Mouse (Mus musculus) leukemia stem cell, adult 10-12 weeks (primary cell): ENCODE measurements around the gene Helz. TPM values are rescaled to one million over a fixed set of nuclear protein-coding genes. Genes with fewer than 3 reads are reported as not detected.

Source experiments
- polyA plus RNA-seq: library from polyadenylated mRNA; stranded (reverse); fragments of >175 nt; gene quantifications from 2 replicates; pipeline ENCODE4 v1.2.3, GENCODE M21; 2012; ENCODE audit warnings: low replicate concordance

The Helz gene
- 99.3 and 114 TPM in 2 replicates for polyA plus RNA-seq

GRCm38 (mm10) chr11:107547351-107548203 is at the start of gene Helz:
Gene Helz, plus strand, starts transcription at chr11:107547930.

GRCm38 (mm10) chr11:107716332-107716938 is 168.7 kb downstream of the Helz start, which contains the start of gene Cacng1:
Gene Cacng1, minus strand, starts transcription at chr11:107716522.

Other genes with a start within 250 kb of the Helz start
- 7.6 and 8.5 TPM in 2 replicates for gene Pitpnc1, start 77.2 kb upstream of the Helz start, polyA plus RNA-seq
- gene Psmd12, start 68.4 kb upstream of the Helz start, polyA plus RNA-seq, result 15.1 and 18.3 TPM in 2 replicates
- not detected in 2 replicates for gene Cacng1, start 168.6 kb downstream of the Helz start, polyA plus RNA-seq
- 0.06 TPM in 1 of 2 replicates, not detected in the other for gene Cacng4, start 246.6 kb downstream of the Helz start, polyA plus RNA-seq